Mouse (Mus musculus) heart, embryonic 15.5 days (tissue): Measurements from ENCODE around the gene Lrrc73. TPM values are rescaled to one million over a fixed set of nuclear protein-coding genes. Genes with fewer than 3 reads are reported as not detected.
A peak's percentile ranks its signal among the peaks of the same experiment; 100 is the strongest.

Experiments used
- ATAC-seq: fragments of 200-750 bp; cut with Nextera tagmentation; replicated peaks from 2 replicates; pipeline ENCODE4 v1.8.0; 2017; ENCODE audit warnings: low read depth, moderate TSS enrichment; ENCODE audit not compliant: insufficient number of reproducible peaks, insufficient read depth, low FRiP score
- H3K27ac ChIP-seq: fragments of 300-500 bp; sonication (generic); 2 replicates; pipeline ENCODE4 v1.5.1; 2015; ENCODE audit warnings: mild to moderate bottlenecking, inconsistent platforms
- H3K27me3 ChIP-seq: fragments of 300-500 bp; sonication (generic); 2 replicates; pipeline ENCODE4 v1.6.1; 2015; ENCODE audit warnings: inconsistent platforms
- H3K36me3 ChIP-seq: fragments of 300-500 bp; sonication (generic); 2 replicates; pipeline ENCODE4 v1.6.1; 2015; ENCODE audit warnings: mild to moderate bottlenecking, inconsistent platforms
- H3K4me1 ChIP-seq: fragments of 300-500 bp; sonication (generic); replicated peaks from 2 replicates; pipeline ENCODE4 v1.6.1; 2015; ENCODE audit warnings: inconsistent platforms
- H3K4me2 ChIP-seq: fragments of 300-500 bp; sonication (generic); 2 replicates; pipeline ENCODE4 v1.6.1; 2015; ENCODE audit warnings: inconsistent platforms, mild to moderate bottlenecking, moderate library complexity
- H3K4me3 ChIP-seq: fragments of 300-500 bp; sonication (generic); 2 replicates; pipeline ENCODE4 v1.5.1; 2015; ENCODE audit warnings: mild to moderate bottlenecking, inconsistent platforms
- H3K9ac ChIP-seq: fragments of 300-500 bp; sonication (generic); 2 replicates; pipeline ENCODE4 v1.6.1; 2015; ENCODE audit warnings: mild to moderate bottlenecking, inconsistent platforms
- H3K9me3 ChIP-seq: fragments of 300-500 bp; sonication (generic); replicated peaks from 2 replicates; pipeline ENCODE4 v1.6.1; 2016; ENCODE audit warnings: inconsistent platforms
- WGBS: fragments of 180-500 bp; shearing (Covaris S2); methylation state at CpG from one replicate; pipeline ENCODE4 v1.1.7; 2015; ENCODE audit warnings: mixed read lengths; 5-methylcytosine and 5-hydroxymethylcytosine counted together
- polyA plus RNA-seq: library from polyadenylated mRNA; unstranded; fragments of >200 nt; fragmentation: Nextera tagmentation; extraction: Ambion mirVana; gene quantifications from 2 replicates; pipeline ENCODE4 v1.2.1, GENCODE M21; 2015

Lrrc73 gene
- polyA plus RNA-seq, 1 experiment from 2014 or later, result 0.47 TPM

- no peak for ATAC-seq
- Histone ChIP-seq H3K36me3 (peaks cover 64% of the 10 kb centered on the region), H3K9me3 (no peaks in the 10 kb centered on the region), H3K27me3 (no peaks in the 10 kb centered on the region), H3K4me1 (peaks cover 23% of the 10 kb centered on the region), H3K9ac (no peak overlapping the region), H3K4me2 (no peak overlapping the region), H3K4me3 (no peak overlapping the region), H3K27ac (no peak overlapping the region)
- 81% methylated on average over 2 of the region's 2 CpGs for WGBS
These were observed 9.7 kb upstream of the Lrrc73 start for GRCm38 (mm10) chr17:46243624-46244023.

- ATAC-seq, result no peak
- Histone ChIP-seq H3K27me3 (no peaks in the 10 kb centered on the region), H3K36me3 (peaks cover 61% of the 10 kb centered on the region), H3K9ac (no peak overlapping the region), H3K4me2 (no peak overlapping the region), H3K27ac (no peak overlapping the region), H3K9me3 (no peaks in the 10 kb centered on the region), H3K4me1 (peaks cover 24% of the 10 kb centered on the region), H3K4me3 (no peak overlapping the region)
- WGBS, result 76% methylated on average over 10 of the region's 10 CpGs
These were observed 8.8 kb upstream of the Lrrc73 start for GRCm38 (mm10) chr17:46244579-46244978.

- peak; percentile 89 for ATAC-seq
- Histone ChIP-seq H3K36me3 (peaks cover 63% of the 10 kb centered on the region), H3K4me3 (peak within 1 kb of the TSS; percentile 79), H3K9ac (peak within 1 kb of the TSS; percentile 90), H3K4me1 (peaks cover 25% of the 10 kb centered on the region), H3K4me2 (peak within 1 kb of the TSS; percentile 84), H3K27ac (peak within 1 kb of the TSS; percentile 78), H3K9me3 (no peaks in the 10 kb centered on the region), H3K27me3 (no peaks in the 10 kb centered on the region)
- WGBS, result under 1% methylated on average over 53 of the region's 53 CpGs
These were observed 5.7 kb upstream of the Lrrc73 start, which contains the start of the genes Polr1c and Yipf3 for GRCm38 (mm10) chr17:46247512-46248188. Gene Polr1c, minus strand, starts transcription at chr17:46248054. Gene Yipf3, plus strand, starts transcription at chr17:46248080.

DNA sequence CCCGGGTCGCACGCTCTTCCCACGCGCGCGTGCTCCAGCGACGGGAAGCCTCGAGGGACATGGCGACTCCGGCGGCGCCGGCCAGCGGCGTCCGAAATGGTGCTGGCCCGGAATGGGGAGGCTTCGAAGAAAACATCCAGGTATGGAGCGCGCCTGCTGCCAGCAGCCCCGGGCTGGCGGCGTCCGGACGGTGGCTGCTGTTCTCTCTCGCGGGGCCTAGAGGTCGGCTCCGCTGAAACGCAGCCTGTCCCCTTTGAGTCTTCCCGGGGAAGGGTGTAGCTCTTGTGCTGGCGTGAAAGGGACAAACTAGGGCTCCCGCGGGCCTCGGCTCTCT is 5.2 kb upstream of the Lrrc73 start:
- Histone ChIP-seq H3K4me3 (peak overlapping the region; percentile 79), H3K9ac (peak overlapping the region; percentile 90), H3K4me2 (peak overlapping the region; percentile 84), H3K9me3 (no peaks in the 10 kb centered on the region), H3K36me3 (peaks cover 58% of the 10 kb centered on the region), H3K27me3 (no peaks in the 10 kb centered on the region), H3K27ac (peak overlapping the region; percentile 78), H3K4me1 (peaks cover 26% of the 10 kb centered on the region)
- WGBS, result under 1% methylated on average over 37 of the region's 37 CpGs
- ATAC-seq, result peak; percentile 32

- H3K4me3 ChIP-seq, result no peak overlapping the region
- peaks cover 18% of the 10 kb centered on the region for H3K27me3 ChIP-seq
- no peak for ATAC-seq
- no peak overlapping the region for H3K27ac ChIP-seq
- WGBS, result 76% methylated on average over 7 of the region's 7 CpGs
- H3K4me2 ChIP-seq, result no peak overlapping the region
- H3K4me1 ChIP-seq, result peaks cover 37% of the 10 kb centered on the region
- peaks cover 28% of the 10 kb centered on the region for H3K36me3 ChIP-seq
- no peak overlapping the region for H3K9ac ChIP-seq
- no peaks in the 10 kb centered on the region for H3K9me3 ChIP-seq
These were observed 2.2 kb upstream of the Lrrc73 start for GRCm38 (mm10) chr17:46251174-46251573.

- peaks cover 29% of the 10 kb centered on the region for H3K4me1 ChIP-seq
- peak overlapping the region; percentile 63 for H3K4me3 ChIP-seq
- no peak overlapping the region for H3K27ac ChIP-seq
- H3K9me3 ChIP-seq, result no peaks in the 10 kb centered on the region
- H3K9ac ChIP-seq, result no peak overlapping the region; the same call in 1 of the 2 replicates
- no peak for ATAC-seq
- H3K4me2 ChIP-seq, result peak overlapping the region; percentile 97
- WGBS, result 53% methylated on average over 14 of the region's 14 CpGs
- H3K27me3 ChIP-seq, result peaks cover 18% of the 10 kb centered on the region
- H3K36me3 ChIP-seq, result peaks cover 25% of the 10 kb centered on the region
These were observed 520 bp upstream of the Lrrc73 start for GRCm38 (mm10) chr17:46252571-46253451.

DNA sequence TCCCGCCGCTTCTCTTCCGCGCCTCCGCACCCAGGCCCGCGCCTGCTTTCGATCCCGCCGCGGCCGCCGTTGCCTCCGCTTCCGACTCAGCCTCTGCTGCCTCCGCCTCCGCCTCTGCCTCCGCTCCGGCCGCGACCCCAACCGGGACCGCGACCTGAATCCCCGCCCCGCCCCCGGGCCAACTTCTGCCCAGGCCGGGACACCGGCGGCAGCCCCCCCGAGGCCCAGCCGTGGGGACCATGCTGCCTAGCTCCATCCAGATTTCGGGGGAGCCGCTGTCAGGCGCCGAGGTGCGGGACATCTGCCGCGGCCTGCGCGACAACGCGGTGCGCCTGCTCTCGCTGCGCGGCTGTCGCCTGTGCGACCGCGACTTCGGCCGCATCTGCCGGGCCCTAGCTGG is 775 bp downstream of the Lrrc73 start:
- Histone ChIP-seq H3K27me3 (peaks cover 18% of the 10 kb centered on the region), H3K27ac (no peak overlapping the region), H3K4me3 (peak overlapping the region; percentile 63), H3K4me2 (peak overlapping the region; percentile 97), H3K9me3 (no peaks in the 10 kb centered on the region), H3K36me3 (peaks cover 32% of the 10 kb centered on the region), H3K9ac (peak overlapping the region; percentile 47), H3K4me1 (peaks cover 23% of the 10 kb centered on the region)
- 0% methylated on average over 53 of the region's 54 CpGs for WGBS
- ATAC-seq, result peak; percentile 13; the same call in 1 of the 2 replicates

- H3K4me3 ChIP-seq, result 0 out of 2 replicates have a peak overlapping the region, but pooled peaks have one; percentile 63
- no peak overlapping the region for H3K27ac ChIP-seq
- H3K9me3 ChIP-seq, result no peaks in the 10 kb centered on the region
- no peak overlapping the region for H3K9ac ChIP-seq
- ATAC-seq, result no peak
- peak overlapping the region; percentile 97; the same call in 1 of the 2 replicates for H3K4me2 ChIP-seq
- peaks cover 38% of the 10 kb centered on the region for H3K36me3 ChIP-seq
- H3K27me3 ChIP-seq, result peaks cover 18% of the 10 kb centered on the region
- H3K4me1 ChIP-seq, result peaks cover 17% of the 10 kb centered on the region
- WGBS, result 25% methylated on average over 6 of the region's 6 CpGs
These were observed 1.8 kb downstream of the Lrrc73 start for GRCm38 (mm10) chr17:46255147-46255546.

GRCm38 (mm10) chr17:46258279-46259053 is 5.1 kb downstream of the Lrrc73 start:
- Histone ChIP-seq H3K27ac (no peak overlapping the region), H3K27me3 (peaks cover 18% of the 10 kb centered on the region)
- 0 out of 2 replicates have a peak, but pooled peaks have one; percentile 12 for ATAC-seq

GRCm38 (mm10) chr17:46259675-46260074 is 6.3 kb downstream of the Lrrc73 start:
- Histone ChIP-seq H3K4me2 (no peak overlapping the region), H3K27ac (peak overlapping the region; percentile 23; the same call in 1 of the 2 replicates), H3K9me3 (no peaks in the 10 kb centered on the region)

More at GRCm38 (mm10) chr17:46258279-46259053, 5.1 kb downstream of the Lrrc73 start:
- no peaks in the 10 kb centered on the region for H3K9me3 ChIP-seq
- WGBS, result 77% methylated on average over 30 of the region's 30 CpGs
- H3K9ac ChIP-seq, result no peak overlapping the region
- no peak overlapping the region for H3K4me2 ChIP-seq
- H3K4me1 ChIP-seq, result peaks cover 10% of the 10 kb centered on the region
- H3K36me3 ChIP-seq, result peaks cover 48% of the 10 kb centered on the region
- H3K4me3 ChIP-seq, result no peak overlapping the region

More at GRCm38 (mm10) chr17:46259675-46260074, 6.3 kb downstream of the Lrrc73 start:
- Histone ChIP-seq H3K36me3 (peaks cover 59% of the 10 kb centered on the region), H3K4me1 (0 out of 2 replicates have a peak, but pooled peaks cover 2% of the 10 kb centered on the region), H3K4me3 (no peak overlapping the region), H3K9ac (no peak overlapping the region), H3K27me3 (peaks cover 9% of the 10 kb centered on the region)
- ATAC-seq, result no peak
- WGBS, result 82% methylated on average over 17 of the region's 17 CpGs
